Mouse (Mus musculus): ENCODE measurements at regions not wholly inside any gene's neighbourhood (a gene's known extent, or its start where the extent isn't known, plus 50 kb on each side); places are given as distances from the start of the nearest gene placed in this dataset.

DNA sequence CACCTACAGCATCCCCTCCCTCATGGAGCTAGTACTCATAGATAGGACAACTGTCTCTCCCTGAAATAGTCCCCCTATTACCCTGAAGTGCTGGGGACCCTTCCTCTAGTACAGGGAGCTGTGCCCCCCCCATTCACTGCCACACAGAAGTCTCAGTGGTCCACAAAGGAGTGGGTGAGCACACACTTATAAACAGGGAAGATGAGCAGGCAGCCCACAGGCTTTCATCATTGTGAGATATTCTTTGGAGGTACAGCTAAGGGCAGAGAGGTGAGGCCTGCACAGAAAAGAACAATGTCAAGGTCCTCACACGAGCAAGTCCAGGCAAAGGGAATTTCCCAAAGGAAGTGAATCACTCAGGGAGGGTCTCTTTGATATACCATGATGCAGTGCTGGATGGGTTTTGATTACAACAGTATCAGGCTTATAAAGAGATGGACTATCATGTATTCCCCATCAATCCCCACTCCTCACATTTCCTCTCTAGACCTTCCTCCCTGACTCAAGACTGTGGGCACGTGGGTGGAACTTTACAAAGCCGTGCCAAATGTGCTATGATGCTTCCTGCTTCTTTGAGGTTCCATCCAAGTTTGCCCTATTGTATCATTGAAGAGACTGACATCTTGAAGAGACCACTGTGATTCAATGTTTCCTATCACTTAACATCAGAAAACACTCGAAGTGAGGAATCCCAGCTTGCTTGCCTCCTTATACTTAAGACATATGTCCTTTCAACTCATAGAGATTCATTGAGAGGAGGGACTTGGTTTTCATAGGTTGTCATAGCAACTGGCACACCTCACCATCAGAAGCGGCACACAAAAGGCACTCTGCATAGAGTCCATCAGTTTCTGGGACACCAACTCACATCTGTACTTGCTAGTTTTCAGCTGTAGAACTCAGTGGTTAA is 104.2 kb upstream of the Bcl6 start:
- DNase-seq (ENCODE audit: low spot score) = no peak

DNA sequence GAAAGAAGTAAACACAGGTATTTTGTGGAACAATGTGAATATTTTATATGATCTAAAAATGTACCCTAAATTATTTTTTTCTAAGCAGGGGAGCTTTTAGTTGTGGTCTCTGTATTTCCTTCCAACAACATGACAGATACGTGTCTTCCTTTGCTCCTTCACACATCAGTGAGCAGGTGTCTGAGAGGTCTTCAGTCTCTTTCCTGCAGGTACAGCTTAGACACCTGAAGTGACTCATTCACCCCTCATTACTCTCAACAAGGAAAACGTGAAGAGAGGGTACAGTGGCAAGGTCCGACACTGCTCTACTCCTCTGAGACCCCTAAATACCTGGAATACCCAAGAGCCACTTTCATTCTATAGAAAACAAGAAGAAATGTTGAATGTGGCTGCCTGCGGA is 103.5 kb upstream of the Bcl6 start:
- DNase-seq (ENCODE audit: low spot score) = no peak

- DNase-seq (ENCODE audit: low spot score) = no peak
Observed at GRCm38 (mm10) chr16:24090981-24091380, 102.3 kb upstream of the Bcl6 start.

DNA sequence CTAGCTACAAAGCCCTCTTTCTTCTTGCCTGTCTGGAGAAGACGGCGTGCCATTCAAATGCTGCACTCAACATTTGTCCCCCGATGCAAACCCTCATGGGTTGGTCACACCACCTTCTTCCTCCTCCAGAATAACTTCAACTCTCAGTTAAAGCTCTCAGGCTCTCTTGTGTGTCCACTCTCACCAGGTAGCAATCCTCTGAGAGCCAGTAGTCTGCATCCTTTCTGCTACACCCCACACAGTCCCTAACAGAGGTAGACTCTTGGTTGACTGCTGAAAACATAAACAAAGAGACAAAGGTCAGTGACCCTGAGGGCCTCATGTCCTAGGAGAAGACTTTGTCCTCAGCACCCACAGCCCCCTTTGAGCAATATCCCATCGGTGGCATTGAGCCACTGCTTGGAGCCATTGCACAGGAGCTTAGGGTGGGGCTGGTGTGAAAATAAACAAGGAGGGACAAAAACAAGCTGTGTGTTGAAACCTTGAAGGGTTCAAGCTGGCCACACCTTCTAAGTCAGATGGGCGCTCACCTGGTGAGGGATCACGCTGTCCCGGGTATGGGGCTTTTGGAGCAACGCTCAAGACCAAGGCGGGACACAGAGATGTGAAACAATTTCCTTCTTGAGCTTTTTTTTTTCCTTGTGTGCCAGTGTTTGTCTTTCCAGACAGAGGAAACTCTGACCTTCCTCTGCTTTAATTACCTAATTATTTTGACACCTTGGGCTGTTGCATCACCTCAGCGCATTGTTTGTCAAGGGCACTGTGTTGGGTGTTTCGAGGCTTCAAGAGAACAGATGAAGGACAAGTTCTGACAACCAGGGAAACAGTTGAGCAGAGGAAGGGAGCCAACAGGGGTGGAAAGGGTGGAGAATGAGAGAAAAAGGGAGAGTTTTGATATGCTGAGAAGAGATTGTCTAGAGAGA is 101.4 kb upstream of the Bcl6 start:
- no peak for DNase-seq (ENCODE audit: low spot score)

- DNase-seq (ENCODE audit: low spot score) = no peak
Observed at GRCm38 (mm10) chr16:24083966-24084365, 95.3 kb upstream of the Bcl6 start.

- DNase-seq (ENCODE audit: low spot score) = no peak
Observed at GRCm38 (mm10) chr16:24080471-24080870, 91.8 kb upstream of the Bcl6 start.

GRCm38 (mm10) chr16:24078622-24079021 is 90.0 kb upstream of the Bcl6 start:
- DNase-seq (ENCODE audit: low spot score) = no peak

DNA sequence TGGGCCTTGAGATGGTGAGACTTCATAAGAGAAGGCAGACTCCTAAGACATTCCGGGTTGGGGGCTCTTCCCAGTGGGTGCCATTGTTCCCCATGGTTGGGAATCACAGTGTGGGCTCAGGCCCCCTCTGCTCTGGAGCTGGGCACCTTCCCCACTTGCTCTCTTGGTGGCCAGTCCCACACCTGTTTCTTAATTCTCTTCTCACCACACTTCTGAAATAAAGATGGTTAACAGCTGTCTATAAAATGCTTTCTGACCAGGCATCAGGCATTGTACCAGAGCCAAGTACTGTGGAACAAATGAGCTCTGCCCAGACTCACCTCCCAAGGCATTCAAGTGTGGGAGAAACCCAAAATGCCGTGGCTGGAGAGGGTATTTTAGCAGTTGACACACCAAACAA is 88.8 kb upstream of the Bcl6 start:
- DNase-seq (ENCODE audit: low spot score) = no peak

- DNase-seq (ENCODE audit: low spot score) = no peak
Observed at GRCm38 (mm10) chr16:24076799-24077136, 88.1 kb upstream of the Bcl6 start.

DNA sequence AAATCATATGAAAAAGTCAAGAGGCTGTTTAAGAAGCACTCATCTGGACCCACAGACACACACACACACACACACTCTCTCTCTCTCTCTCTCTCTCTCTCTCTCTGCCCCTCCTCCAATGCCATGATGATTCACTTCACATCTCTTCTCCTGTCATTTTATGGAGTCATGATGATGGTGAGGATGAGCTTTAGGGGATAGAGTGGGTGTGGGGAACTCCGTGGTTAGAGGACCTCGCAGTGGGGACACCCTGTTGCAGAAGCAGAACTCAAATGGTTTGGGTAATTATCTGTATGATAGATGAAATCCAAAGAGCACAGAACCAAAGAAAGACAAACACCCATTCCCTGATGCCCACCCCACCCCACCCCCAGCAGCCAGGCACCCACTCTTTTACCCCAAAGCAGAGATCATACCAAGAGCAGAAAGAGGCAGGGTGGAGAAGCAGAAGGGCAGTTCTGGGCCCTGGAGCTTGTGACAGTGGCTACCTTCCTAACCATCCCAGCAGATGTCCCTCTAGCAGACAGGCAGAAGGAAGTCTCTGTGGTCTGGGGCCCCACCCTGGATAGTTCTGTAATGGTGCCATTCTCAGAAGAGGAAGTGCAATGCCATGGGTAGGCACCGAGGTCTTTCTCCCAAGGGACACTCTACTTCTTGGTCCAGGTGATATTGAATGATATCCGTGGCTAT is 87.6 kb upstream of the Bcl6 start:
- no peak for DNase-seq (ENCODE audit: low spot score)

DNA sequence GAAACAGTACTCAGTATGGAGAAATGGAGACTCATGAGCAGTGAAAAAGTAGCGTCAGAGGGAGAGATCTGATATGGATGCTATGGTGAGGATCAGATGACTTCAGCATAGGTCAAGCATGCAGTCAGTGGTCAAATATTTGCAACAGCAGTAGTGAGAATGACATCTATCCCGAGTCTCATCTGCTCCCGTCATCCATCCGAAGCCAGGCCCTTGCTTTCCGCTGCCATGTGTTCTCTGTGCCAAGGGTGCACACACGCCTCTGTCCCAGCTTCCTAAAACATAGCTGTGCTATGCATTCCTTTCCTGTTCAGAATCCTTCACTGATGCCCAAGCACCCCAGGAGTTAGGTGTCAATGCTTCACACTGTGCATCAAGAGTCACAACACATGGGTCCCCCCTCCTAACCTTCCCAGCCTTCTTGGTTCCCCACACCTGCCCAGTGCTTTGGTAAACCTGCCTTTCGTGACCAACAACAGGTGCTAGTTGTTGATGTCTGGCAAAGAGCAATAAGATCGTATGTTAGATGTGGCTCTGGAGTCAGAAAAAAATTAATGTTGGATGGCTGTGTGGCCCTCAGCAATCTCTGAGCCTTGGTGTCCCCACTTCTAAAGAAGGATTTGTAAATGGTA is 85.1 kb upstream of the Bcl6 start:
- DNase-seq (ENCODE audit: low spot score) = no peak

- no peak for DNase-seq (ENCODE audit: low spot score)
Observed at GRCm38 (mm10) chr16:24073065-24073464, 84.4 kb upstream of the Bcl6 start.

GRCm38 (mm10) chr16:24069411-24069810 is 80.8 kb upstream of the Bcl6 start:
- DNase-seq (ENCODE audit: low spot score) = no peak

DNA sequence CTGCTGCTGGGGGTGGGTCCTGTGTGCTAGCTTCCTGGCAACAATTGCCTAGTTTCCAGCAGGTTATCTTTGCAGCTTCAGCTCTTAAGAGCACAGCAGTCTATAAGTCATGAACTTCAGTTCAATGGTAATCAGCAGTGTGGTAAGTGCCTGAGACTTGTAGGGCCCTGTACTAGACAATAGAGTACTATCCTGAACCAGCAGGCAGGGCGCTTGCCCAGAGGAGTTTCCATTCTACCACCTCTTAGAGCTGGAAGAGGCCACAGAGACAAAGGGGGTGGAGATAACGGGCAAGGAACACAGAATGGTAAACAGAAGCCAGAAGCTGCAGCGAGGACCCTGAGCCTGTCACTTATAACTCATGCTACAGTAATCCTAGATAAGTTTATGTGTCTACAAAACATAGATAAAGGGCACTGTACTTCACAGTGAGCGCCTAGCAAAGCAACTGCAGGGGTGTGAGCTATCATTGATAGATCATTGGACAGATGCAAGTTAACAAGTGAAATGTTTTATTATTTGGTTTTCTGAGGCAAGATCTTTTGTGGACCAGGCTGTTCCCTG is 79.7 kb upstream of the Bcl6 start:
- DNase-seq (ENCODE audit: low spot score) = no peak

DNA sequence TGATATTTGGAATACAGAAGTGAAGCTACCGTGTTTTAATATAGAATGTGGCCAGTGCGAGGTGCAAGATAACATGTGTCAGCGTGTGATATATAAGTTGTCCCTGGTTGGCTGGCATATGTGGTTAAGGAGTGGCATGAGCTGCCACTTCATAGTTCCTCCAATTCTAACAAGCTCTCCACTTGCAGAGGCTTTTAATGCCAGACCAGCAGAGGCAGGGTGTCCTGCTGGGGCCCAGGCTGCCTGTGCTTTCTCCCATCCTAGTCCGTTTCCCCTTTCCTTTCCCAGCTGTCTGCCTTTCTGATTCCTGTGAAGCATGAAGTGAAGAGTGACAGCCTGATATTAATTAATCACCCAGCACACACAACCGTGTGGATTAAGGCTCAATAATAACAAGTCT is 73.7 kb upstream of the Bcl6 start:
- peak; percentile 3 for DNase-seq (ENCODE audit: low spot score)

DNA sequence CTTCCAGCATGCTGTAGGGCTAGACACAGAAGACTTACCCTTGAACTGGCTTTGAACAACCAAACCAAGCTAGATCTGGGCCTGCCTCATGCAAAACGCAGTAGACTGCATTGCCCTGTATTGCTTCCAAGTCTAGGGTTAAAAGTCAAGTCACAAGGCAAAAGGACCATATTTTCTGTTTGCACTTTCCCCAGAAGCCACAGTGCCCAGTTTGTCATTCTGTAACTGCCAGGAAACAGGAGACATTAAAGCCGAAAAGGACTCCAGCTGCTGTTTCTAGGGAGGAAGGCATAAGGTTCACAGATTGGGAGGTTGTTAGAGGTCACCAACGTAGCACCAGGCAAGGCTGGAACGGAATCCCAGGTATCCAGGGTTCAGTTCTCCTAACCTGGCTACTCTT is 72.8 kb upstream of the Bcl6 start:
- DNase-seq (ENCODE audit: low spot score) = no peak

- no peak for DNase-seq (ENCODE audit: low spot score)
Observed at GRCm38 (mm10) chr16:24059090-24059600, 70.5 kb upstream of the Bcl6 start.

- DNase-seq (ENCODE audit: low spot score) = no peak
Observed at GRCm38 (mm10) chr16:24056885-24057531, 68.4 kb upstream of the Bcl6 start.

DNA sequence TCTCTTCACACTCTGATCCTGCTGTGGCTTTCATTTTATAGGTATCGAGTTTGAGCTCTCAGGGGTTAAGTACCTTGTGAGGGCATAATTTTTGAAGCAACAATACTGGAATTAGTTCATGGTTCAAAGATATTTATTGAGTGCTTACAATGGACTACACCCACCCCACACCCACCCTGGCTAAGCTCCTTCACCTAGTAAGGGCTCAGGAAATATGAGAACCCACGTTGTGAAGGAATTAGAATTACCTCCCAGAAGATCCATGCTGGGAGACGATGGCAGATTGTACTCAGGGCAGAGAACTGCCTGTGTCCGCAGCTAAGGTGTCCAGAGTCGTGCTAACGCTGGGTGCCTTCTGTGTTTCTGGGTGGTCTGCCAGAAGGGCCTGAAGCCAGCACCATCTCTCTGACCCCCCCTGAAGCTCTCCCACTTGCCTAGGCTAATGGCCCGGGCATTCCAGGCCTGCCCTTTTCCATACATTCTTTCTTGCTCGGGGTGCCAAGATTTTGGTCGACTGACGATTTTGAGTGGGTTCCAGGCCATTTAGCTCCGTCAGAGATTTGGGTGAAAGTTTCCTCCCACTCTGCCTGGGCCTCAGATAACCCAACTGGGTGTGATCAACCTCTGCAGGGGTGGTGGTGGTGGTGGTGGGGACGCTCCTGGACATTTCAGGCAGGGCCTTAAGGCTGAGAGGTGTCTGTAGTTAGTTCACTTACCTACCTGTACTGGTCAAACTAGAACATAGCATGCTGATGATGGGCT is 67.7 kb upstream of the Bcl6 start:
- DNase-seq (ENCODE audit: low spot score) = no peak

GRCm38 (mm10) chr16:24054293-24054692 is 65.6 kb upstream of the Bcl6 start:
- DNase-seq (ENCODE audit: low spot score) = no peak

Measured in c-Kit-positive CD71-positive TER-119-positive erythroid progenitor cells, embryonic 14.5 days (primary cell).